Comparison of ENCODE assay signal across 22 mouse cellular contexts in genomic region chr7:4467801-4468200, GRCm38 (mm10). TPM values are rescaled to one million over a fixed set of nuclear protein-coding genes. Genes with fewer than 3 reads are reported as not detected.
DNase-seq lines count a peak whose midpoint lies in the region; ATAC-seq and TF ChIP-seq lines count a peak whose summit lies in the region.
"Had no signal": no experiment of that assay in that cellular context is flagged by ENCODE, and none has a peak within 500 bp of the region (broad histone marks: within the 10 kb centered on the region; RNA-seq: fewer than 3 reads in every experiment).

No protein-coding gene starts in this region.

- H3K27me3 ChIP-seq in neural tube, embryonic 13.5 days, result peaks cover 48% of the 10 kb centered on the region
- peaks cover 20% of the 10 kb centered on the region for H3K27me3 ChIP-seq in neural tube, embryonic 15.5 days (replicated peaks)
- H3K27me3 ChIP-seq in forebrain, postnatal 0 days (ENCODE audit: insufficient read depth, low read length), result peaks cover 13% of the 10 kb centered on the region
- H3K27me3 ChIP-seq: CH12.LX had no signal

- no peak overlapping the region for H3K27ac ChIP-seq in neural tube, embryonic 13.5 days (replicated peaks)
- H3K27ac ChIP-seq in neural tube, embryonic 15.5 days (replicated peaks), result no peak overlapping the region
- no peak overlapping the region for H3K27ac ChIP-seq in forebrain, postnatal 0 days (ENCODE audit: low read depth, low read length)
- H3K27ac ChIP-seq: embryonic facial prominence, embryonic 10.5 days; embryonic facial prominence, embryonic 12.5 days; forebrain, embryonic 13.5 days; forebrain, embryonic 15.5 days had no signal

- no peaks in the 10 kb centered on the region for H3K9me3 ChIP-seq in neural tube, embryonic 13.5 days
- no peaks in the 10 kb centered on the region for H3K9me3 ChIP-seq in neural tube, embryonic 15.5 days (replicated peaks)
- no peaks in the 10 kb centered on the region for H3K9me3 ChIP-seq in forebrain, postnatal 0 days (ENCODE audit: low read length)
- H3K9me3 ChIP-seq: embryonic facial prominence, embryonic 10.5 days; embryonic facial prominence, embryonic 12.5 days; forebrain, embryonic 13.5 days; forebrain, embryonic 15.5 days; G1E had no signal

- H3K4me1 ChIP-seq in neural tube, embryonic 13.5 days (replicated peaks), result peaks cover 13% of the 10 kb centered on the region
- H3K4me1 ChIP-seq in neural tube, embryonic 15.5 days, result peaks cover 22% of the 10 kb centered on the region
- no peaks in the 10 kb centered on the region for H3K4me1 ChIP-seq in forebrain, postnatal 0 days (ENCODE audit: insufficient read depth)
- H3K4me1 ChIP-seq: embryonic facial prominence, embryonic 12.5 days had no signal

- peak overlapping the region; percentile 17; the same call in 1 of the 2 replicates for H3K9ac ChIP-seq in neural tube, embryonic 13.5 days
- no peak overlapping the region for H3K9ac ChIP-seq in neural tube, embryonic 15.5 days (replicated peaks)
- no peak overlapping the region for H3K9ac ChIP-seq in forebrain, postnatal 0 days
- H3K9ac ChIP-seq: embryonic facial prominence, embryonic 12.5 days; forebrain, embryonic 13.5 days; forebrain, embryonic 15.5 days had no signal

- H3K4me3 ChIP-seq in neural tube, embryonic 13.5 days, result no peak overlapping the region
- H3K4me3 ChIP-seq in neural tube, embryonic 15.5 days (replicated peaks), result no peak overlapping the region
- H3K4me3 ChIP-seq in forebrain, postnatal 0 days (ENCODE audit: low read depth, low read length), result no peak overlapping the region
- H3K4me3 ChIP-seq: embryonic facial prominence, embryonic 10.5 days; embryonic facial prominence, embryonic 12.5 days; forebrain, embryonic 13.5 days; forebrain, embryonic 15.5 days had no signal

- WGBS in neural tube, embryonic 13.5 days, result 74% methylated on average over 3 of the region's 3 CpGs
- WGBS in neural tube, embryonic 15.5 days, result 70% methylated on average over 3 of the region's 3 CpGs
- 67% methylated on average over 3 of the region's 3 CpGs for WGBS in forebrain, postnatal 0 days

- H3K4me2 ChIP-seq in neural tube, embryonic 13.5 days, result no peak overlapping the region
- H3K4me2 ChIP-seq in neural tube, embryonic 15.5 days, result no peak overlapping the region
- no peak overlapping the region for H3K4me2 ChIP-seq in forebrain, postnatal 0 days (ENCODE audit: low read depth)
- H3K4me2 ChIP-seq: embryonic facial prominence, embryonic 12.5 days; forebrain, embryonic 13.5 days; forebrain, embryonic 15.5 days had no signal

- no peak for TF ChIP-seq CTCF in forebrain, postnatal 0 days (IDR thresholded peaks at IDR 0.05; ENCODE audit: low read depth)

- no peaks in the 10 kb centered on the region for H3K36me3 ChIP-seq in neural tube, embryonic 13.5 days
- H3K36me3 ChIP-seq in neural tube, embryonic 15.5 days, result no peaks in the 10 kb centered on the region
- H3K36me3 ChIP-seq in forebrain, postnatal 0 days (ENCODE audit: insufficient read depth), result no peaks in the 10 kb centered on the region
- H3K36me3 ChIP-seq: embryonic facial prominence, embryonic 10.5 days; embryonic facial prominence, embryonic 12.5 days; forebrain, embryonic 15.5 days; G1E had no signal

- ATAC-seq in cerebellum, adult (ENCODE audit: insufficient number of reproducible peaks, low FRiP score, low TSS enrichment), result no peak
- no peak for ATAC-seq in neural tube, embryonic 13.5 days (ENCODE audit: low read depth)
- no peak for ATAC-seq in neural tube, embryonic 15.5 days (ENCODE audit: low FRiP score)
- no peak for ATAC-seq in forebrain, postnatal 0 days
- ATAC-seq: activated CD4-positive, CD25-positive, alpha-beta regulatory T cell, adult 4 months; CD4-positive, CD25-positive, alpha-beta regulatory T cell, adult 4 months; forebrain, embryonic 13.5 days; forebrain, embryonic 15.5 days; Patski had no signal

- peak; percentile 49 to 54 for DNase-seq in cerebellum, postnatal 10 days
- DNase-seq in forebrain, postnatal 0 days, result no peak
- DNase-seq: adrenal gland, adult 2 months; adrenal gland, postnatal 10 days; adrenal gland, postnatal 25 days; B cell, adult 2 months; cerebellum, adult 11 months; cerebellum, adult 18-20 months; cerebellum, adult 9-10 months; cerebellum, postnatal 25 days had no signal

RNA-seq across cellular contexts. Expression of gene Eps8l1, which starts 7.3 kb away (rescaled TPM):
- polyA plus RNA-seq in neural tube, embryonic 13.5 days (2015; fragmentation: Nextera tagmentation; extraction: Ambion mirVana), result 12.1 and 12.9 TPM in 2 replicates
- polyA plus RNA-seq in neural tube, embryonic 15.5 days (2015; fragmentation: Nextera tagmentation; extraction: Ambion mirVana), result 13.1 and 14.1 TPM in 2 replicates
- total RNA-seq in forebrain, postnatal 0 days (2014; rRNA removed), result 3.2 and 8.6 TPM in 2 replicates
- 4.6 and 7.4 TPM in 2 replicates for polyA plus RNA-seq in forebrain, postnatal 0 days (2015; fragmentation: Nextera tagmentation; extraction: Ambion mirVana)
- polyA plus RNA-seq: G1E had no signal

RNA-seq across cellular contexts. Expression of gene Rdh13, which starts 22.4 kb away (rescaled TPM):
- polyA plus RNA-seq in neural tube, embryonic 13.5 days (2015; fragmentation: Nextera tagmentation; extraction: Ambion mirVana), result 35.9 and 38.6 TPM in 2 replicates
- 38.2 and 41.9 TPM in 2 replicates for polyA plus RNA-seq in neural tube, embryonic 15.5 days (2015; fragmentation: Nextera tagmentation; extraction: Ambion mirVana)
- total RNA-seq in forebrain, postnatal 0 days (2014; rRNA removed), result 73.9 and 84.5 TPM in 2 replicates
- 28.5 and 37.9 TPM in 2 replicates for polyA plus RNA-seq in forebrain, postnatal 0 days (2015; fragmentation: Nextera tagmentation; extraction: Ambion mirVana)

RNA-seq across cellular contexts. Expression of gene Ppp1r12c, which starts 33.7 kb away (rescaled TPM):
- polyA plus RNA-seq in neural tube, embryonic 13.5 days (2015; fragmentation: Nextera tagmentation; extraction: Ambion mirVana), result 46.0 and 48.4 TPM in 2 replicates
- 38.8 and 44.6 TPM in 2 replicates for polyA plus RNA-seq in neural tube, embryonic 15.5 days (2015; fragmentation: Nextera tagmentation; extraction: Ambion mirVana)
- 94.2 and 100 TPM in 2 replicates for total RNA-seq in forebrain, postnatal 0 days (2014; rRNA removed)
- 27.8 and 35.1 TPM in 2 replicates for polyA plus RNA-seq in forebrain, postnatal 0 days (2015; fragmentation: Nextera tagmentation; extraction: Ambion mirVana)

RNA-seq across cellular contexts. Expression of gene Tnnt1, which starts 48.4 kb away (rescaled TPM):
- polyA plus RNA-seq in neural tube, embryonic 13.5 days (2015; fragmentation: Nextera tagmentation; extraction: Ambion mirVana), result 12.7 and 42.9 TPM in 2 replicates
- polyA plus RNA-seq in neural tube, embryonic 15.5 days (2015; fragmentation: Nextera tagmentation; extraction: Ambion mirVana), result 22.8 and 29.5 TPM in 2 replicates
- 0.77 and 2.9 TPM in 2 replicates for total RNA-seq in forebrain, postnatal 0 days (2014; rRNA removed)
- 3.4 and 3.9 TPM in 2 replicates for polyA plus RNA-seq in forebrain, postnatal 0 days (2015; fragmentation: Nextera tagmentation; extraction: Ambion mirVana)
- total RNA-seq: G1E had no signal
- polyA plus RNA-seq: adrenal gland, adult 2 months; Patski had no signal

RNA-seq across cellular contexts. Expression of gene Tnni3, which starts 56.2 kb away (rescaled TPM):
- polyA plus RNA-seq in neural tube, embryonic 13.5 days (2015; fragmentation: Nextera tagmentation; extraction: Ambion mirVana), result 1.8 and 3.6 TPM in 2 replicates
- polyA plus RNA-seq in neural tube, embryonic 15.5 days (2015; fragmentation: Nextera tagmentation; extraction: Ambion mirVana), result 1.8 and 2.4 TPM in 2 replicates
- total RNA-seq in forebrain, postnatal 0 days (2014; rRNA removed), result 0.62 and 3.6 TPM in 2 replicates
- polyA plus RNA-seq in forebrain, postnatal 0 days (2015; fragmentation: Nextera tagmentation; extraction: Ambion mirVana), result 0.89 and 1.2 TPM in 2 replicates
- total RNA-seq: G1E had no signal
